Mouse (Mus musculus) CH12.LX (cell line): ENCODE measurements at regions not wholly inside any gene's neighbourhood (a gene's known extent, or its start where the extent isn't known, plus 50 kb on each side); places are given as distances from the start of the nearest gene placed in this dataset.

ENCODE experiments used
- CHD2 ChIP-seq: IDR thresholded peaks from 2 replicates; pipeline ENCODE4 v1.6.1; 2011; ENCODE audit warnings: low read length, improper control_type of control experiment
- CTCF ChIP-seq, 2 experiments: IDR thresholded peaks in 1 of 2; conservative IDR thresholded peaks in 1 of 2; 2 replicates each; pipeline ENCODE4 v1.5.1; 2011 to 2012; ENCODE audit warnings: low read depth in 2 of 2, low read length in 2 of 2, improper control_type of control experiment in 1 of 2, inconsistent platforms in 1 of 2, mild to moderate bottlenecking in 1 of 2, moderate library complexity in 1 of 2
- EP300 ChIP-seq: IDR thresholded peaks from 2 replicates; pipeline ENCODE4 v1.6.1; 2011; ENCODE audit warnings: low read length, improper control_type of control experiment
- GABPA ChIP-seq: IDR thresholded peaks from 2 replicates; pipeline ENCODE4 v1.6.1; 2012; ENCODE audit warnings: low read depth, low read length, improper control_type of control experiment, inconsistent platforms; ENCODE audit not compliant: insufficient replicate concordance
- KAT2A ChIP-seq: IDR thresholded peaks from 2 replicates; pipeline ENCODE4 v1.6.1; 2012; ENCODE audit warnings: low read length, improper control_type of control experiment, inconsistent platforms; ENCODE audit not compliant: insufficient replicate concordance
- MEF2A ChIP-seq: IDR thresholded peaks from 2 replicates; pipeline ENCODE4 v1.6.1; 2014; ENCODE audit warnings: low read depth, mild to moderate bottlenecking, inconsistent platforms, low read length, improper control_type of control experiment, borderline replicate concordance
- MXI1 ChIP-seq: IDR thresholded peaks from 2 replicates; pipeline ENCODE4 v1.6.1; 2011; ENCODE audit warnings: mild to moderate bottlenecking, low read depth, low read length, improper control_type of control experiment
- POLR2A ChIP-seq: IDR thresholded peaks from 2 replicates; pipeline ENCODE4 v1.6.1; 2011; ENCODE audit warnings: low read depth, mild to moderate bottlenecking, improper control_type of control experiment, low read length
- UBTF ChIP-seq: IDR thresholded peaks from 2 replicates; pipeline ENCODE4 v1.6.1; 2012; ENCODE audit warnings: low read depth, mild to moderate bottlenecking, inconsistent platforms, low read length, improper control_type of control experiment, moderate library complexity
- ZKSCAN1 ChIP-seq: IDR thresholded peaks from 2 replicates; pipeline ENCODE4 v1.6.1; 2012; ENCODE audit warnings: low read depth, inconsistent platforms, low read length, improper control_type of control experiment, borderline replicate concordance

- TF ChIP-seq MEF2A (no peak), POLR2A (no peak), CTCF (conservative IDR thresholded peaks at IDR 0.05 in 1 of 2, IDR thresholded peaks at IDR 0.05 in 1 of 2; ENCODE audit: low read depth in 2 of 2, low read length in 2 of 2) (no peak), MXI1 (no peak), GABPA (no peak), KAT2A (no peak), UBTF (no peak), ZKSCAN1 (no peak), EP300 (no peak), CHD2 (no peak)
Measured at GRCm38 (mm10) chr5:119972802-119973437, 140.5 kb downstream of the Tbx5 start.
